Mouse (Mus musculus) kidney, adult 2 months (tissue): ENCODE results near the gene Irx5.

ENCODE experiments used
- CTCF ChIP-seq: fragments of 200-500 bp; conservative IDR thresholded peaks from 2 replicates; pipeline ENCODE4 v1.5.1; 2011; ENCODE audit warnings: low read depth, mild to moderate bottlenecking, control low read depth, low read length, moderate library complexity, mixed read lengths; ENCODE audit not compliant: insufficient read depth, insufficient read length
- POLR2A ChIP-seq: fragments of 200-500 bp; IDR thresholded peaks from one replicate; pipeline ENCODE4 v1.6.1; 2011; ENCODE audit warnings: low read depth, low read length, control low read depth

DNA sequence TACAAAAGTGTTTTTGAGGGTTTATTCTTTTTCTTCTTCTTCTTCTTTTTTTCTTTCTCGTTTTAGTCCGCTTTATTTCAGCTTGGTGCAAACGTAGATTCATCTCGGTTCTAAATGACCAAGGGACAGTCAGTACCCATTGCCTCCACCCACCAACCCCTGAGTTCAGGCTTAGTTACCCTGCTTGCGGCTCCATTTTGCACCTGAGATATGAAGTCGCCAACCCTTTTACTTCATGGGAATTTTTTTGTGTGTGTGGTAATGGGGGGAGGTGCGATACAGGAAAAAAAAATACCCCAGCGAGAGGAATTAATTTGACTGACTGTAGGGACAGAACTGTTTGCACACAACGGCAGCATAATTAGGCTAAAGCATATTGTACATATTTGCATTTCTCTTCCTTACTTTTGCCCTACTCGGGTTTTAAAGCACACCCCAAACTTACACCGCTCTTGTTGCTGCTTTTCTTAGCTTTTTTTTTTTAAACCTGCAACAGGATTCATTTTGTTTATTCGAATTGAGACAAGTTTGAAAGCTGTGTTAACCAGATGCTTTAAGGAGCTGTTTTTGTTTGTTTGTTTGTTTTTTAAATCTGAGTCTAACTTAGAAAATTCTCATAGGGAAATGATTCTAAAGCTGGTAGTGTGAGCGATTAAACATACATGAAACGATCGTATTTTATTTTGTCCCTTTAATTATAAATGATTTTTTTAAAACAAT is 5.1 kb downstream of the Irx5 start:
- no peak for TF ChIP-seq CTCF
- TF ChIP-seq POLR2A: no peak
